Mouse (Mus musculus) neural tube, embryonic 12.5 days (tissue): ENCODE measurements around the gene Strbp. TPM values are rescaled to one million over a fixed set of nuclear protein-coding genes. Genes with fewer than 3 reads are reported as not detected.
"Not testable (repeated sequence)": the region's sequence is repeated elsewhere in the genome, so short reads cannot be mapped to it uniquely, and the experiment has no call there.

Experiments
- ATAC-seq: fragments of 200-750 bp; cut with Nextera tagmentation; 2 replicates; pipeline ENCODE4 v1.8.0; 2017; ENCODE audit warnings: low read depth, mild to moderate bottlenecking, moderate TSS enrichment, moderate library complexity; ENCODE audit not compliant: low FRiP score
- H3K27ac ChIP-seq: fragments of 300-500 bp; sonication (generic); 2 replicates; pipeline ENCODE4 v1.5.1; 2016
- H3K27me3 ChIP-seq: fragments of 300-500 bp; sonication (generic); replicated peaks from 2 replicates; pipeline ENCODE4 v1.6.1; 2016; ENCODE audit warnings: mild to moderate bottlenecking
- H3K36me3 ChIP-seq: fragments of 300-500 bp; sonication (generic); 2 replicates; pipeline ENCODE4 v1.6.1; 2016; ENCODE audit warnings: mild to moderate bottlenecking
- H3K4me1 ChIP-seq: fragments of 300-500 bp; sonication (generic); 2 replicates; pipeline ENCODE4 v1.6.1; 2016
- H3K4me2 ChIP-seq: fragments of 300-500 bp; sonication (generic); replicated peaks from 2 replicates; pipeline ENCODE4 v1.6.1; 2016; ENCODE audit warnings: mild to moderate bottlenecking
- H3K4me3 ChIP-seq: fragments of 300-500 bp; sonication (generic); 2 replicates; pipeline ENCODE4 v1.5.1; 2016
- H3K9ac ChIP-seq: fragments of 300-500 bp; sonication (generic); 2 replicates; pipeline ENCODE4 v1.6.1; 2016; ENCODE audit warnings: mild to moderate bottlenecking
- H3K9me3 ChIP-seq: fragments of 300-500 bp; sonication (generic); 2 replicates; pipeline ENCODE4 v1.6.1; 2016; ENCODE audit warnings: mild to moderate bottlenecking
- WGBS: fragments of 180-500 bp; shearing (Covaris S2); methylation state at CpG from one replicate; pipeline ENCODE4 v1.1.7; 2016; 5-methylcytosine and 5-hydroxymethylcytosine counted together
- polyA plus RNA-seq: library from polyadenylated mRNA; unstranded; fragments of >200 nt; fragmentation: Nextera tagmentation; extraction: Ambion mirVana; gene quantifications from 2 replicates; pipeline ENCODE4 v1.2.1, GENCODE M21; 2016

Strbp gene
- polyA plus RNA-seq, 1 experiment from 2014 or later, result 103 TPM

GRCm38 (mm10) chr2:37511134-37511901 lies 192.3 kb downstream of the Strbp start:
- no peak overlapping the region for H3K9ac ChIP-seq
- H3K4me3 ChIP-seq, result no peak overlapping the region
- H3K9me3 ChIP-seq, result no peaks in the 10 kb centered on the region
- 92% methylated on average over 4 of the region's 4 CpGs for WGBS
- no peak for ATAC-seq
- H3K27ac ChIP-seq, result no peak overlapping the region
- H3K27me3 ChIP-seq, result no peaks in the 10 kb centered on the region
- no peak overlapping the region for H3K4me2 ChIP-seq
- H3K4me1 ChIP-seq, result peaks cover 6% of the 10 kb centered on the region
- H3K36me3 ChIP-seq, result peaks cover 28% of the 10 kb centered on the region

GRCm38 (mm10) chr2:37505856-37506255 lies 197.8 kb downstream of the Strbp start:
- WGBS, result 88% methylated on average over 2 of the region's 2 CpGs
- not testable (repeated sequence) for H3K9ac ChIP-seq, H3K4me2 ChIP-seq, H3K4me1 ChIP-seq, H3K4me3 ChIP-seq, H3K27me3 ChIP-seq, ATAC-seq, H3K9me3 ChIP-seq, H3K27ac ChIP-seq
- H3K36me3 ChIP-seq, result peaks cover 22% of the 10 kb centered on the region

GRCm38 (mm10) chr2:37497321-37497720 lies 206.3 kb downstream of the Strbp start:
- no peak overlapping the region for H3K27ac ChIP-seq
- WGBS, result 92% methylated on average over 4 of the region's 4 CpGs
- H3K9me3 ChIP-seq, result no peaks in the 10 kb centered on the region
- ATAC-seq, result no peak
- H3K27me3 ChIP-seq, result no peaks in the 10 kb centered on the region
- H3K4me3 ChIP-seq, result no peak overlapping the region
- H3K9ac ChIP-seq, result no peak overlapping the region
- no peak overlapping the region for H3K4me2 ChIP-seq
- peaks cover 40% of the 10 kb centered on the region for H3K36me3 ChIP-seq
- no peaks in the 10 kb centered on the region for H3K4me1 ChIP-seq

- Histone ChIP-seq H3K27ac (no peak overlapping the region), H3K4me2 (no peak overlapping the region), H3K9me3 (no peaks in the 10 kb centered on the region), H3K27me3 (no peaks in the 10 kb centered on the region), H3K9ac (no peak overlapping the region), H3K36me3 (peaks cover 42% of the 10 kb centered on the region), H3K4me1 (no peaks in the 10 kb centered on the region), H3K4me3 (no peak overlapping the region)
- 96% methylated on average over 2 of the region's 2 CpGs for WGBS
- ATAC-seq, result no peak
Observed at GRCm38 (mm10) chr2:37488956-37489355, 214.7 kb downstream of the Strbp start.

GRCm38 (mm10) chr2:37486408-37486807 lies 217.3 kb downstream of the Strbp start:
- no peak for ATAC-seq
- no peaks in the 10 kb centered on the region for H3K9me3 ChIP-seq
- no peak overlapping the region for H3K9ac ChIP-seq

GRCm38 (mm10) chr2:37485370-37485769 lies 218.3 kb downstream of the Strbp start:
- H3K4me2 ChIP-seq, result no peak overlapping the region
- H3K27me3 ChIP-seq, result no peaks in the 10 kb centered on the region
- no peaks in the 10 kb centered on the region for H3K4me1 ChIP-seq
- no peaks in the 10 kb centered on the region for H3K9me3 ChIP-seq
- no peak for ATAC-seq
- no peak overlapping the region for H3K9ac ChIP-seq
- no peak overlapping the region for H3K27ac ChIP-seq
- no peak overlapping the region for H3K4me3 ChIP-seq
- WGBS, result 90% methylated on average over 1 of the region's 1 CpGs
- H3K36me3 ChIP-seq, result peaks cover 37% of the 10 kb centered on the region

More at GRCm38 (mm10) chr2:37486408-37486807, 217.3 kb downstream of the Strbp start:
- no peak overlapping the region for H3K4me2 ChIP-seq
- peaks cover 41% of the 10 kb centered on the region for H3K36me3 ChIP-seq
- no peaks in the 10 kb centered on the region for H3K4me1 ChIP-seq
- no peak overlapping the region for H3K27ac ChIP-seq
- H3K4me3 ChIP-seq, result no peak overlapping the region
- H3K27me3 ChIP-seq, result no peaks in the 10 kb centered on the region

- H3K27ac ChIP-seq, result no peak overlapping the region
- no peak overlapping the region for H3K4me3 ChIP-seq
- no peak overlapping the region for H3K4me2 ChIP-seq
- no peak overlapping the region for H3K9ac ChIP-seq
- H3K27me3 ChIP-seq, result no peaks in the 10 kb centered on the region
- H3K9me3 ChIP-seq, result no peaks in the 10 kb centered on the region
- no peaks in the 10 kb centered on the region for H3K4me1 ChIP-seq
- ATAC-seq, result no peak
- H3K36me3 ChIP-seq, result peaks cover 26% of the 10 kb centered on the region
- WGBS, result 91% methylated on average over 2 of the region's 2 CpGs
Observed at GRCm38 (mm10) chr2:37484165-37484564, 219.5 kb downstream of the Strbp start.

GRCm38 (mm10) chr2:37480039-37480438 lies 223.6 kb downstream of the Strbp start:
- H3K9me3 ChIP-seq, result no peaks in the 10 kb centered on the region
- H3K4me1 ChIP-seq, result no peaks in the 10 kb centered on the region
- no peak overlapping the region for H3K4me2 ChIP-seq
- H3K27ac ChIP-seq, result no peak overlapping the region
- H3K36me3 ChIP-seq, result peaks cover 51% of the 10 kb centered on the region
- no peaks in the 10 kb centered on the region for H3K27me3 ChIP-seq
- H3K9ac ChIP-seq, result no peak overlapping the region
- no peak for ATAC-seq
- no peak overlapping the region for H3K4me3 ChIP-seq
- WGBS, result 97% methylated on average over 2 of the region's 2 CpGs

GRCm38 (mm10) chr2:37479559-37479958 lies 224.1 kb downstream of the Strbp start:
- no peaks in the 10 kb centered on the region for H3K4me1 ChIP-seq
- no peak for ATAC-seq
- H3K9me3 ChIP-seq, result no peaks in the 10 kb centered on the region
- peaks cover 47% of the 10 kb centered on the region for H3K36me3 ChIP-seq
- no peak overlapping the region for H3K4me3 ChIP-seq
- no peak overlapping the region for H3K9ac ChIP-seq
- H3K4me2 ChIP-seq, result no peak overlapping the region
- no peaks in the 10 kb centered on the region for H3K27me3 ChIP-seq
- H3K27ac ChIP-seq, result no peak overlapping the region

- Histone ChIP-seq H3K9ac (no peak overlapping the region), H3K9me3 (no peaks in the 10 kb centered on the region), H3K4me1 (no peaks in the 10 kb centered on the region), H3K36me3 (peaks cover 13% of the 10 kb centered on the region), H3K27ac (no peak overlapping the region), H3K27me3 (no peaks in the 10 kb centered on the region), H3K4me2 (no peak overlapping the region), H3K4me3 (no peak overlapping the region)
- WGBS, result 95% methylated on average over 4 of the region's 4 CpGs
- no peak for ATAC-seq
Observed at GRCm38 (mm10) chr2:37466266-37466665, 237.4 kb downstream of the Strbp start.

- ATAC-seq, result no peak
- H3K4me2 ChIP-seq, result no peak overlapping the region
- 96% methylated on average over 4 of the region's 4 CpGs for WGBS
- no peaks in the 10 kb centered on the region for H3K4me1 ChIP-seq
- no peaks in the 10 kb centered on the region for H3K27me3 ChIP-seq
- no peak overlapping the region for H3K27ac ChIP-seq
- H3K9me3 ChIP-seq, result no peaks in the 10 kb centered on the region
- no peaks in the 10 kb centered on the region for H3K36me3 ChIP-seq
- H3K4me3 ChIP-seq, result no peak overlapping the region
- H3K9ac ChIP-seq, result no peak overlapping the region
Observed at GRCm38 (mm10) chr2:37460707-37461106, 243.0 kb downstream of the Strbp start.

- Histone ChIP-seq H3K4me2 (peak overlapping the region; percentile 91), H3K27ac (peak overlapping the region; percentile 57; the same call in 1 of the 2 replicates), H3K4me1 (peaks cover 6% of the 10 kb centered on the region; the same call in 1 of the 2 replicates), H3K4me3 (peak overlapping the region; percentile 95), H3K27me3 (no peaks in the 10 kb centered on the region), H3K9me3 (no peaks in the 10 kb centered on the region), H3K9ac (peak overlapping the region; percentile 94), H3K36me3 (no peaks in the 10 kb centered on the region; the same call in 1 of the 2 replicates)
- under 1% methylated on average over 24 of the region's 24 CpGs for WGBS
- ATAC-seq, result peak; percentile 90
Observed at GRCm38 (mm10) chr2:37452376-37452760, 251.3 kb downstream of the Strbp start.
